Mouse (Mus musculus) ES-Bruce4 (cell line): ENCODE data around the gene Tmem163.

Experiments
- CTCF ChIP-seq: IDR thresholded peaks from one replicate; pipeline ENCODE4 v1.8.1; 2011; ENCODE audit warnings: low read depth, low read length
- EP300 ChIP-seq: IDR thresholded peaks from 2 replicates; pipeline ENCODE4 v1.6.1; 2011; ENCODE audit warnings: low read depth, low read length; ENCODE audit not compliant: insufficient read depth
- POLR2A ChIP-seq: IDR thresholded peaks from one replicate; pipeline ENCODE4 v1.8.1; 2011; ENCODE audit warnings: low read length; ENCODE audit not compliant: insufficient read depth

GRCm38 (mm10) chr1:127537204-127538038, 141.9 kb downstream of the Tmem163 start:
- no peak for TF ChIP-seq CTCF
- no peak for TF ChIP-seq POLR2A
- TF ChIP-seq EP300, result no peak
